8 mouse cellular contexts compared by ENCODE assay signal in the genomic region with DNA sequence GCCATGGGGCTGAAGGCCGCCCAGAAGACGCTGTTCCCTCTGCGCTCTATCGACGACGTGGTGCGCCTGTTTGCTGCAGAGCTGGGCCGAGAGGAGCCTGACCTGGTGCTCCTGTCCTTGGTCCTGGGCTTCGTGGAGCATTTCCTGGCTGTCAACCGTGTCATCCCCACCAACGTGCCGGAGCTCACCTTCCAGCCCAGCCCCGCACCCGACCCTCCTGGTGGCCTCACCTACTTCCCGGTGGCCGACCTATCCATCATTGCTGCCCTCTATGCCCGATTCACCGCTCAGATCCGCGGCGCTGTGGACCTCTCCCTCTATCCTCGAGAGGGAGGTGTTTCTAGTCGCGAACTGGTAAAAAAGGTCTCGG. TPM values are rescaled to one million over a fixed set of nuclear protein-coding genes. Genes with fewer than 3 reads are reported as not detected.
DNase-seq lines count a peak whose midpoint lies in the region; ATAC-seq and TF ChIP-seq lines count a peak whose summit lies in the region.

No protein-coding gene starts in this region.

- H3K9me3 ChIP-seq in E14TG2a.4 (ENCODE audit: low read length): no peaks in the 10 kb centered on the region
- no peaks in the 10 kb centered on the region for H3K9me3 ChIP-seq in embryonic facial prominence, embryonic 15.5 days (replicated peaks)
- no peaks in the 10 kb centered on the region for H3K9me3 ChIP-seq in intestine, embryonic 14.5 days (ENCODE audit: control insufficient read depth, low read length)
- no peaks in the 10 kb centered on the region for H3K9me3 ChIP-seq in lung, postnatal 0 days (ENCODE audit: low read length)

- H3K4me2 ChIP-seq in embryonic facial prominence, embryonic 15.5 days (replicated peaks): peak overlapping the region; percentile 85
- H3K4me2 ChIP-seq in intestine, embryonic 14.5 days (ENCODE audit: low read length): peak overlapping the region; percentile 92
- H3K4me2 ChIP-seq in lung, postnatal 0 days (replicated peaks; ENCODE audit: low read depth, low read length): peak overlapping the region; percentile 98

- H3K4me3 ChIP-seq in E14TG2a.4 (replicated peaks; ENCODE audit: low read length): peak overlapping the region; percentile 91
- peak overlapping the region; percentile 80 for H3K4me3 ChIP-seq in embryonic facial prominence, embryonic 15.5 days (replicated peaks)
- H3K4me3 ChIP-seq in intestine, embryonic 14.5 days (ENCODE audit: low read depth, low read length): peak overlapping the region; percentile 58
- peak overlapping the region; percentile 79 for H3K4me3 ChIP-seq in lung, postnatal 0 days (ENCODE audit: low read depth, low read length)

- no peak for DNase-seq in cerebellum, adult 11 months
- peak; percentile 68 for DNase-seq in intestine, embryonic 14.5 days (ENCODE audit: low spot score)
- DNase-seq in lung, postnatal 0 days (ENCODE audit: low spot score): no peak
- DNase-seq in thymus, postnatal 36 days: peak; percentile 30 to 52
- no peak for DNase-seq in layer of hippocampus, postnatal 14 days (ENCODE audit: low spot score in 2 of 2)

- H3K9ac ChIP-seq in embryonic facial prominence, embryonic 15.5 days: peak overlapping the region; percentile 94
- H3K9ac ChIP-seq in intestine, embryonic 14.5 days (ENCODE audit: low read length): peak overlapping the region; percentile 69
- peak overlapping the region; percentile 69 for H3K9ac ChIP-seq in lung, postnatal 0 days (replicated peaks; ENCODE audit: low read depth)

- TF ChIP-seq EP300 in lung, postnatal 0 days (IDR thresholded peaks at IDR 0.05): no peak

- peak; percentile 6; the same call in 1 of the 2 replicates for ATAC-seq in cerebellum, adult (ENCODE audit: insufficient number of reproducible peaks, low FRiP score, low TSS enrichment)
- no peak; the same call in 1 of the 2 replicates for ATAC-seq in embryonic facial prominence, embryonic 15.5 days (ENCODE audit: insufficient number of reproducible peaks, low FRiP score, low TSS enrichment, low read depth)
- no peak; the same call in 1 of the 2 replicates for ATAC-seq in intestine, embryonic 14.5 days (replicated peaks; ENCODE audit: low FRiP score, low TSS enrichment, low read depth)
- peak; percentile 12 for ATAC-seq in lung, postnatal 0 days

- TF ChIP-seq CTCF in E14TG2a.4 (conservative IDR thresholded peaks at IDR 0.05; ENCODE audit: low read length): no peak
- peak; percentile 32 for TF ChIP-seq CTCF in lung, postnatal 0 days (IDR thresholded peaks at IDR 0.05)

- peaks cover 74% of the 10 kb centered on the region for H3K4me1 ChIP-seq in E14TG2a.4 (replicated peaks; ENCODE audit: low read depth, low read length)
- H3K4me1 ChIP-seq in embryonic facial prominence, embryonic 15.5 days: peaks cover 39% of the 10 kb centered on the region
- H3K4me1 ChIP-seq in intestine, embryonic 14.5 days (replicated peaks; ENCODE audit: control insufficient read depth, insufficient read depth, low read length): peaks cover 16% of the 10 kb centered on the region
- peaks cover 26% of the 10 kb centered on the region for H3K4me1 ChIP-seq in lung, postnatal 0 days (ENCODE audit: insufficient read depth, low read depth, low read length)

- under 1% methylated on average over 25 of the region's 25 CpGs for whole genome bisulfite sequencing in embryonic facial prominence, embryonic 15.5 days
- 1% methylated on average over 25 of the region's 25 CpGs for WGBS in intestine, embryonic 14.5 days
- under 1% methylated on average over 25 of the region's 25 CpGs for WGBS in lung, postnatal 0 days

- H3K36me3 ChIP-seq in E14TG2a.4 (ENCODE audit: insufficient read depth, low read length): peaks cover 40% of the 10 kb centered on the region
- H3K36me3 ChIP-seq in embryonic facial prominence, embryonic 15.5 days: peaks cover 38% of the 10 kb centered on the region
- H3K36me3 ChIP-seq in intestine, embryonic 14.5 days (ENCODE audit: control insufficient read depth, insufficient read depth, low read length): peaks cover 35% of the 10 kb centered on the region
- 0 out of 2 replicates have a peak, but pooled peaks cover 13% of the 10 kb centered on the region for H3K36me3 ChIP-seq in lung, postnatal 0 days (ENCODE audit: insufficient read depth, low read length)

- peak overlapping the region; percentile 76 for H3K27ac ChIP-seq in embryonic facial prominence, embryonic 15.5 days (replicated peaks)
- peak overlapping the region; percentile 22; the same call in 1 of the 2 replicates for H3K27ac ChIP-seq in intestine, embryonic 14.5 days (ENCODE audit: low read depth)
- peak overlapping the region; percentile 62 for H3K27ac ChIP-seq in lung, postnatal 0 days (ENCODE audit: low read length)

- no peaks in the 10 kb centered on the region for H3K27me3 ChIP-seq in E14TG2a.4 (ENCODE audit: insufficient read depth, low read length)
- H3K27me3 ChIP-seq in embryonic facial prominence, embryonic 15.5 days: no peaks in the 10 kb centered on the region
- H3K27me3 ChIP-seq in intestine, embryonic 14.5 days (replicated peaks; ENCODE audit: control insufficient read depth, insufficient read depth, low read length): no peaks in the 10 kb centered on the region
- H3K27me3 ChIP-seq in lung, postnatal 0 days (replicated peaks; ENCODE audit: insufficient read depth, low read length): no peaks in the 10 kb centered on the region

RNA-seq across cellular contexts. Expression of a gene that starts 0.7 kb away (rescaled TPM):
- polyA plus RNA-seq in embryonic facial prominence, embryonic 15.5 days (2015; fragmentation: Nextera tagmentation; extraction: Ambion mirVana): 82.1 and 91.7 TPM in 2 replicates
- 55.2 and 56.2 TPM in 2 replicates for polyA plus RNA-seq in intestine, embryonic 14.5 days (2014; fragmentation: Nextera tagmentation; extraction: Ambion mirVana)
- 42.1 and 42.7 TPM in 2 replicates for polyA plus RNA-seq in lung, postnatal 0 days (2015; fragmentation: Nextera tagmentation; extraction: Ambion mirVana)
- total RNA-seq in layer of hippocampus, postnatal 14 days (2021): 10 to 100 TPM; 66.4 to 68.2 TPM

RNA-seq across cellular contexts. Expression of a gene that starts 5.5 kb away (rescaled TPM):
- polyA plus RNA-seq in embryonic facial prominence, embryonic 15.5 days (2015; fragmentation: Nextera tagmentation; extraction: Ambion mirVana): 15.6 and 16.7 TPM in 2 replicates
- 7.6 and 9.2 TPM in 2 replicates for polyA plus RNA-seq in intestine, embryonic 14.5 days (2014; fragmentation: Nextera tagmentation; extraction: Ambion mirVana)
- polyA plus RNA-seq in lung, postnatal 0 days (2015; fragmentation: Nextera tagmentation; extraction: Ambion mirVana): 22.5 and 25.0 TPM in 2 replicates
- 10 to 100 TPM; 82.6 to 85.8 TPM for total RNA-seq in layer of hippocampus, postnatal 14 days (2021)

RNA-seq across cellular contexts. Expression of a gene that starts 28.0 kb away (rescaled TPM):
- 132 and 145 TPM in 2 replicates for polyA plus RNA-seq in embryonic facial prominence, embryonic 15.5 days (2015; fragmentation: Nextera tagmentation; extraction: Ambion mirVana)
- polyA plus RNA-seq in intestine, embryonic 14.5 days (2014; fragmentation: Nextera tagmentation; extraction: Ambion mirVana): 135 and 143 TPM in 2 replicates
- 48.1 and 49.5 TPM in 2 replicates for polyA plus RNA-seq in lung, postnatal 0 days (2015; fragmentation: Nextera tagmentation; extraction: Ambion mirVana)
- 100 to 1,000 TPM; 182 to 189 TPM for total RNA-seq in layer of hippocampus, postnatal 14 days (2021)

RNA-seq across cellular contexts. Expression of a gene that starts 29.2 kb away (rescaled TPM):
- 1.5 and 2.5 TPM in 2 replicates for polyA plus RNA-seq in embryonic facial prominence, embryonic 15.5 days (2015; fragmentation: Nextera tagmentation; extraction: Ambion mirVana)
- 1.5 and 1.8 TPM in 2 replicates for polyA plus RNA-seq in intestine, embryonic 14.5 days (2014; fragmentation: Nextera tagmentation; extraction: Ambion mirVana)
- 2.8 and 3.2 TPM in 2 replicates for polyA plus RNA-seq in lung, postnatal 0 days (2015; fragmentation: Nextera tagmentation; extraction: Ambion mirVana)
- 1 to 10 TPM; 4.9 to 5.6 TPM for total RNA-seq in layer of hippocampus, postnatal 14 days (2021)

RNA-seq across cellular contexts. Expression of a gene that starts 48.8 kb away (rescaled TPM):
- polyA plus RNA-seq in embryonic facial prominence, embryonic 15.5 days (2015; fragmentation: Nextera tagmentation; extraction: Ambion mirVana): 35.6 and 38.9 TPM in 2 replicates
- polyA plus RNA-seq in intestine, embryonic 14.5 days (2014; fragmentation: Nextera tagmentation; extraction: Ambion mirVana): 5.9 and 6.2 TPM in 2 replicates
- polyA plus RNA-seq in lung, postnatal 0 days (2015; fragmentation: Nextera tagmentation; extraction: Ambion mirVana): 20.5 and 32.1 TPM in 2 replicates
- 10 to 100 TPM; 28.0 to 37.5 TPM for total RNA-seq in layer of hippocampus, postnatal 14 days (2021)

Comparison
In these comparisons a context has a peak if more than half of its experiments do, and no peak if none do; other contexts are left out.
1. ATAC-seq: peak in cerebellum, adult (single experiment) and lung, postnatal 0 days (single experiment); none in embryonic facial prominence, embryonic 15.5 days (single experiment) and intestine, embryonic 14.5 days (single experiment).
2. DNase-seq: peak in intestine, embryonic 14.5 days (single experiment) and thymus, postnatal 36 days (2 of 2); none in cerebellum, adult 11 months (single experiment), lung, postnatal 0 days (single experiment) and layer of hippocampus, postnatal 14 days (0 of 2).
3. H3K27ac ChIP-seq: peak in every context shown above with its lines; median percentile 76 in embryonic facial prominence, embryonic 15.5 days; 62 in lung, postnatal 0 days; 22 in intestine, embryonic 14.5 days.
4. Peak in every context shown above with its lines, with median percentiles within 50 percentile points of each other: H3K4me3 ChIP-seq, H3K4me2 ChIP-seq and H3K9ac ChIP-seq.